Mouse (Mus musculus) monocyte, adult 59 days (primary cell): ENCODE data around the gene Pitpnc1. TPM values are rescaled to one million over a fixed set of nuclear protein-coding genes. Genes with fewer than 3 reads are reported as not detected.

Source experiments
- total RNA-seq, 2 experiments: library from RNA; stranded (reverse); gene quantifications; one replicate each; pipeline ENCODE4 v1.2.4; 2023

The Pitpnc1 gene
- total RNA-seq: 10 to 100 TPM; 30.8 to 35.2 TPM

DNA sequence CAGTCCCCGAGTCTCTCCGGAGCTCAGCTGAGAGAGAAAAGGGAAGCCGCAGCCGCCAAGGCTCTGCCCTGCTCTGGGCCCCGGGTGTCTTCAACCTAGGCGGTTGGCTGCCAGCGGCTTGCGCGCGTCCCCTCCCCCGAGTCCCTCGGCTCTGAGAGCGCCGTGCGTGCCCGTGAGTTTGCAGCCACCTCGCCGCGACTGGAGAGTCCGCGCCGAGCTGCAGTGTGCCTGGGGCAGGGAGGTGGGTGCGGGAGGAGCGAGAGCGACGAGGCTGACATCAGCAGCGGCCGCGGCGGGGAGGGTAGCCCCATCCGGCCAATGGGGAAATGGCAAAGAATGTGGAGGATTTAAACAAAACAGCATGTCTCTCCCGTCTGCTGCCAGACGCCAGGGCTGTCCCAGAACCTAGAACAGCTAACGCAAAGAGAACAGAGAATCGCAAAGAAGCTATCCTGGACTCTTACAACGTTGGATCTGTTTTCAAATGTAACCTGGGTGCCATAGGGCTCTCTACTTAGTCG, at the start of gene Pitpnc1:
Gene Pitpnc1 (minus strand): TSS at position 179 of the 521 bp plus-strand sequence.

GRCm38 (mm10) chr11:107479053-107479861, 8.8 kb upstream of the Pitpnc1 start, which contains the start of gene Psmd12:
Gene Psmd12, plus strand, starts transcription at chr11:107479484.

DNA sequence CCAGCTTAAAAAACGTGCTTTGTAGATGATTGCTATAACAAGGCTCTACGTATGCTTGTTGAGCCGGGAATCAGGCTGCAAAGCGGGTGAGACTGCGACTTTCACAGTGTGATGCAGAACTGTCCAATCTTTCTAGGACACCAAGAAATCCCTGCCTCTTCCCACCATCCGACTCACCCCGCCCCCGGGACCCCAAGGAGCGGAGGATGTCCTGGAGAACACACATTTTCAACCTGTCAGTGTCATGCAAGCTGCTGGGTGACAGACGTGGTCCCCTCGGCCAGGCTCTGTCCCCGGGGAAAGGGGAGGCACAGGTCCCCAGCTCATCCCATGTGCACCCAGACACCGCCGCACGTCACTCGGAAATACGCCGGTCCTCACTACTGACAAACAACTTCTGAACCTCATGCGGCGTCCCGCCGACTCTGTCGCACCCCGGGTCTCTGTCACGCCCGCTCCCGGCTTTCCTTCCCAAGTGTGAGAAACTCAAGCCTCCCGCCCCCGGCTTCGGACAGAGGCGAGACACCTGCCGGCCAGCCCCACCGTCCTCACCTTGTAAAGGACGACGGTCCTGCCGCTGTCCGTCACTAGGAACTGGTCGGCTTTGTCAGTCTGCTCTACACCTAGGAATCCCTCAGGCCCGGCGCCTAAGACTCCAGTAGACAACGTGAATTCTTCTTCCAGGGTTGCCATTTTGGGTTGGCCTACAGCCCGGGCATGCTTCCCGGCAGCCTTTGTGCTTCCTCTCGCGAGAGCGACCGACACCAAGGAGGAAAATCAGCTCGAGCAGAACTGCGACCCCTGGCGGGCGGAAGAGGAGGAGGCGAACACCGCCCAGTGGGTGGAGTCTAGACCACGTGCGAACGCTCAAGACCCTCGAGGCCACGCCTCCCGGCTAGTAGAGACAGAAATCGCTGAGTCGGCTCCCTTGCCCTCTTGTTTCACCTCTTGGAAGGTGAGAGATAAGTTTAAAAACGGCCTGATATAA, 281.6 kb downstream of the Pitpnc1 start, which contains the start of gene Nol11:
Gene Nol11 (minus strand): TSS at position 817 of the 988 bp plus-strand sequence.

Other genes with a start within 250 kb of the Pitpnc1 start
- 10 to 100 TPM; 35.2 to 35.4 TPM for gene Psmd12, start 8.8 kb upstream of the Pitpnc1 start, total RNA-seq
- 10 to 100 TPM; 33.3 to 34.6 TPM for gene Helz, start 77.2 kb upstream of the Pitpnc1 start, total RNA-seq
- not detected for gene Cacng1, start 245.8 kb upstream of the Pitpnc1 start, total RNA-seq